Mouse (Mus musculus) CH12.LX (cell line): ENCODE data around the gene 9130409I23Rik. TPM values are rescaled to one million over a fixed set of nuclear protein-coding genes. Genes with fewer than 3 reads are reported as not detected.

ENCODE experiments used
- DNase-seq: peaks from one replicate; pipeline ENCODE4 v3.0.0-alpha.2; 2013; ENCODE audit errors: extremely low read depth
- H3K27ac ChIP-seq: 2 replicates; pipeline ENCODE4 v1.5.1; 2012; ENCODE audit warnings: low read depth, mild to moderate bottlenecking, control low read depth, moderate library complexity; ENCODE audit not compliant: insufficient read depth
- H3K27me3 ChIP-seq: replicated peaks from 2 replicates; pipeline ENCODE3; 2012; ENCODE audit warnings: inconsistent platforms
- H3K36me3 ChIP-seq, 2 experiments: replicated peaks in 1 of 2; 2 replicates each; pipeline versions ENCODE3 to v1.6.1; 2012; ENCODE audit warnings: inconsistent platforms in 1 of 2, low read length in 1 of 2, mild to moderate bottlenecking in 1 of 2, mixed read lengths in 1 of 2, moderate library complexity in 1 of 2; ENCODE audit not compliant: control insufficient read depth in 1 of 2, insufficient read depth in 1 of 2
- H3K4me1 ChIP-seq, 2 experiments: 2 replicates each; pipeline ENCODE4 v1.6.1; 2012; ENCODE audit warnings: inconsistent platforms in 1 of 2, moderate library complexity in 1 of 2; ENCODE audit not compliant: insufficient read depth in 2 of 2, control insufficient read depth in 1 of 2
- H3K4me2 ChIP-seq: 2 replicates; pipeline ENCODE4 v1.6.1; 2012; ENCODE audit warnings: low read depth, mild to moderate bottlenecking, control low read depth; ENCODE audit not compliant: poor library complexity, insufficient read depth, severe bottlenecking
- H3K4me3 ChIP-seq, 3 experiments: fragments of 150-350 bp in 1 of 3; sonication (generic) in 1 of 3; replicated peaks in 1 of 3; 2 replicates each; pipeline versions ENCODE3 to v1.5.1; 2011 to 2012; ENCODE audit warnings: low read depth in 2 of 3, low read length in 2 of 3, mild to moderate bottlenecking in 2 of 3, moderate library complexity in 2 of 3, control low read depth in 1 of 3, improper control_type of control experiment in 1 of 3, inconsistent platforms in 1 of 3, mixed read lengths in 1 of 3; ENCODE audit not compliant: poor library complexity in 1 of 3
- H3K79me2 ChIP-seq: replicated peaks from 2 replicates; pipeline ENCODE4 v1.6.1; 2012; ENCODE audit warnings: mild to moderate bottlenecking, moderate library complexity; ENCODE audit not compliant: control insufficient read depth, poor library complexity, insufficient read depth, severe bottlenecking; ENCODE audit errors: extremely low read depth
- H3K9ac ChIP-seq: 2 replicates; pipeline ENCODE4 v1.6.1; 2012; ENCODE audit warnings: low read depth, mild to moderate bottlenecking, control low read depth, moderate library complexity; ENCODE audit not compliant: insufficient read depth
- H3K9me3 ChIP-seq: replicated peaks from 2 replicates; pipeline ENCODE3; 2012; ENCODE audit warnings: low read length, inconsistent platforms, mixed read lengths
- CHD1 ChIP-seq: IDR thresholded peaks from 2 replicates; pipeline ENCODE4 v1.6.1; 2012; ENCODE audit warnings: low read depth, low read length, improper control_type of control experiment, inconsistent platforms
- CTCF ChIP-seq, 2 experiments: IDR thresholded peaks in 1 of 2; conservative IDR thresholded peaks in 1 of 2; 2 replicates each; pipeline ENCODE4 v1.5.1; 2011 to 2012; ENCODE audit warnings: low read depth in 2 of 2, low read length in 2 of 2, improper control_type of control experiment in 1 of 2, inconsistent platforms in 1 of 2, mild to moderate bottlenecking in 1 of 2, moderate library complexity in 1 of 2
- E2F4 ChIP-seq: IDR thresholded peaks from 2 replicates; pipeline ENCODE4 v1.6.1; 2011; ENCODE audit warnings: low read depth, low read length, improper control_type of control experiment; ENCODE audit not compliant: insufficient replicate concordance
- ELF1 ChIP-seq: IDR thresholded peaks from 2 replicates; pipeline ENCODE4 v1.6.1; 2014; ENCODE audit warnings: low read depth, mild to moderate bottlenecking, inconsistent platforms, low read length, improper control_type of control experiment
- EP300 ChIP-seq: IDR thresholded peaks from 2 replicates; pipeline ENCODE4 v1.6.1; 2011; ENCODE audit warnings: low read length, improper control_type of control experiment
- ETS1 ChIP-seq: conservative IDR thresholded peaks from 2 replicates; pipeline ENCODE4 v1.6.1; 2012; ENCODE audit warnings: low read depth, mild to moderate bottlenecking, inconsistent platforms, low read length, improper control_type of control experiment, moderate library complexity
- GABPA ChIP-seq: IDR thresholded peaks from 2 replicates; pipeline ENCODE4 v1.6.1; 2012; ENCODE audit warnings: low read depth, low read length, improper control_type of control experiment, inconsistent platforms; ENCODE audit not compliant: insufficient replicate concordance
- JUN ChIP-seq: IDR thresholded peaks from 2 replicates; pipeline ENCODE4 v1.6.1; 2011; ENCODE audit warnings: low read depth, mild to moderate bottlenecking, low read length, improper control_type of control experiment, moderate library complexity; ENCODE audit not compliant: insufficient read depth
- MAFK ChIP-seq: IDR thresholded peaks from 2 replicates; pipeline ENCODE4 v1.6.1; 2011; ENCODE audit warnings: low read length, improper control_type of control experiment; ENCODE audit not compliant: insufficient replicate concordance
- MXI1 ChIP-seq: IDR thresholded peaks from 2 replicates; pipeline ENCODE4 v1.6.1; 2011; ENCODE audit warnings: mild to moderate bottlenecking, low read depth, low read length, improper control_type of control experiment
- MYC ChIP-seq: IDR thresholded peaks from 2 replicates; pipeline ENCODE4 v1.6.1; 2011; ENCODE audit warnings: low read depth, mild to moderate bottlenecking, improper control_type of control experiment, low read length
- NELFE ChIP-seq: IDR thresholded peaks from 2 replicates; pipeline ENCODE4 v1.6.1; 2011; ENCODE audit warnings: low read depth, low read length, improper control_type of control experiment
- NRF1 ChIP-seq: IDR thresholded peaks from 2 replicates; pipeline ENCODE4 v1.6.1; 2014; ENCODE audit warnings: low read depth, mild to moderate bottlenecking, inconsistent platforms, low read length, improper control_type of control experiment, moderate library complexity
- POLR2A ChIP-seq: IDR thresholded peaks from 2 replicates; pipeline ENCODE4 v1.6.1; 2011; ENCODE audit warnings: low read depth, mild to moderate bottlenecking, improper control_type of control experiment, low read length
- RAD21 ChIP-seq: IDR thresholded peaks from 2 replicates; pipeline ENCODE4 v1.6.1; 2011; ENCODE audit warnings: low read depth, mild to moderate bottlenecking, low read length, improper control_type of control experiment, moderate library complexity
- SMC3 ChIP-seq: IDR thresholded peaks from 2 replicates; pipeline ENCODE4 v1.6.1; 2011; ENCODE audit warnings: low read depth, low read length, improper control_type of control experiment
- TBP ChIP-seq: conservative IDR thresholded peaks from 2 replicates; pipeline ENCODE4 v1.6.1; 2011; ENCODE audit warnings: low read depth, low read length, improper control_type of control experiment
- UBTF ChIP-seq: IDR thresholded peaks from 2 replicates; pipeline ENCODE4 v1.6.1; 2012; ENCODE audit warnings: low read depth, mild to moderate bottlenecking, inconsistent platforms, low read length, improper control_type of control experiment, moderate library complexity
- USF1 ChIP-seq: IDR thresholded peaks from 2 replicates; pipeline ENCODE4 v1.6.1; 2014; ENCODE audit warnings: low read depth, mild to moderate bottlenecking, inconsistent platforms, low read length, improper control_type of control experiment
- USF2 ChIP-seq: conservative IDR thresholded peaks from 2 replicates; pipeline ENCODE4 v1.6.1; 2011; ENCODE audit warnings: low read depth, low read length, improper control_type of control experiment
- ZC3H11A ChIP-seq: IDR thresholded peaks from 2 replicates; pipeline ENCODE4 v1.6.1; 2012; ENCODE audit warnings: low read depth, mild to moderate bottlenecking, inconsistent platforms, low read length, improper control_type of control experiment
- ZKSCAN1 ChIP-seq: IDR thresholded peaks from 2 replicates; pipeline ENCODE4 v1.6.1; 2012; ENCODE audit warnings: low read depth, inconsistent platforms, low read length, improper control_type of control experiment, borderline replicate concordance
- ZNF384 ChIP-seq: IDR thresholded peaks from 2 replicates; pipeline ENCODE4 v1.6.1; 2012; ENCODE audit warnings: low read depth, low read length, improper control_type of control experiment, inconsistent platforms
- dilution Hi-C: fragments of 300-500 bp; cut with MboI; formaldehyde crosslinking; loops from 2 replicates; pipeline ENCODE4 v1.14.3; 2020; ENCODE audit warnings: low sequenced_read_pairs; ENCODE audit not compliant: extremely low pct_unique_long_range_greater_than_20kb, extremely low pct_ligation_motif_present
- in situ Hi-C: fragments of 300-500 bp; cut with MboI; formaldehyde crosslinking; loops from 3 replicates; pipeline ENCODE4 v1.14.3; 2019; ENCODE audit warnings: low sequenced_read_pairs, low pct_ligation_motif_present, low pct_unique_long_range_greater_than_20kb, mixed read lengths
- polyA plus RNA-seq: library from polyadenylated mRNA; unstranded; fragments of >175 nt; gene quantifications from 2 replicates; pipeline ENCODE4 v1.2.1, GENCODE M21; 2012; ENCODE audit warnings: low read depth; ENCODE audit not compliant: insufficient read length
- total RNA-seq, 2 experiments: library from RNA; depleted of rRNA; stranded (reverse); fragments of 300-350 nt in 1 of 2; fragments of >200 nt in 1 of 2; gene quantifications; 2 replicates each; pipeline ENCODE4 v1.2.3; 2012 to 2014

The 9130409I23Rik gene
- total and polyA plus RNA-seq, 3 experiments: not detected

DNA sequence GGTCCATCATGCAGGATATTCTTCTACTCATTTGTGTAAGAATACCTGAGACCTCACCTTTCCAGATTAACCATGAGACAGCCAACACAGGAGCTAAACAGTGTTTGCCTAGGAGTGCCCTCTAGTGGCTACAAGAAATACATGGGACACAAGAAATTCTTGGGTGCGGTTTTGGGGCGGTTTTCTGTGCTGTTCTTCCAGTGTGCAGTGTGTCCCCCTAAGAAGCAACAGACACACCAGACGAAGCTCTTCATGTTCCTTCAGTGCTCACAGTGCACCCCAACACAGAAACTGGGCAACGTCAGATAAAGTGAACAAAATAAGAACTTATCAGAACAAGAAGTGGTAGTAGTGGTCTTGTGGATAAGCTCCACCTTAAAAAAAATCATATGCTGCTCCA, 11.4 kb upstream of the 9130409I23Rik start:
- no peak overlapping the region for H3K4me3 ChIP-seq
- in situ Hi-C loops (no loop called here), dilution Hi-C loops (no loop called here)
- no peaks in the 10 kb centered on the region for H3K79me2 ChIP-seq
- peaks cover 0 to 3% of the 10 kb centered on the region in 2 experiments; a peak in 2 of 4 replicates for H3K4me1 ChIP-seq
- DNase-seq: peak; percentile 50
- H3K27me3 ChIP-seq: peaks cover 11% of the 10 kb centered on the region
- TF ChIP-seq ETS1: no peak
- TF ChIP-seq RAD21: peak; percentile 80
- no peak for TF ChIP-seq USF1
- no peak for TF ChIP-seq ELF1
- no peak for TF ChIP-seq EP300
- no peak for TF ChIP-seq NELFE
- TF ChIP-seq SMC3: peak; percentile 88
- 0 out of 2 replicates have a peak, but pooled peaks have one; percentile 40 for TF ChIP-seq MYC
- TF ChIP-seq CTCF (conservative IDR thresholded peaks at IDR 0.05 in 1 of 2, IDR thresholded peaks at IDR 0.05 in 1 of 2; ENCODE audit: low read depth in 2 of 2, low read length in 2 of 2): peak; percentile 65 to 94; a peak in 3 of 4 replicates
- TF ChIP-seq ZC3H11A: peak; percentile 52; the same call in 1 of the 2 replicates
- TF ChIP-seq POLR2A: no peak
- TF ChIP-seq ZNF384: peak; percentile 13; the same call in 1 of the 2 replicates
- no peak for TF ChIP-seq GABPA
- no peak overlapping the region for H3K27ac ChIP-seq
- H3K4me2 ChIP-seq: no peak overlapping the region
- H3K9ac ChIP-seq: no peak overlapping the region
- H3K36me3 ChIP-seq: no peaks in the 10 kb centered on the region
- H3K9me3 ChIP-seq: no peaks in the 10 kb centered on the region

GRCm38 (mm10) chr1:181047520-181047919, 3.5 kb upstream of the 9130409I23Rik start:
- H3K4me2 ChIP-seq: no peak overlapping the region
- no peak for TF ChIP-seq ZKSCAN1
- TF ChIP-seq POLR2A: no peak
- no peak for TF ChIP-seq CHD1
- TF ChIP-seq GABPA: no peak
- no peak for TF ChIP-seq SMC3
- no peak for TF ChIP-seq ELF1
- no peak for TF ChIP-seq MXI1
- TF ChIP-seq MAFK: no peak
- TF ChIP-seq E2F4: no peak
- no peak for TF ChIP-seq JUN
- TF ChIP-seq UBTF: no peak
- TF ChIP-seq TBP: no peak
- TF ChIP-seq NRF1: no peak
- TF ChIP-seq USF2: no peak
- H3K4me3 ChIP-seq: no peak overlapping the region
- H3K27ac ChIP-seq: no peak overlapping the region
- no peaks in the 10 kb centered on the region for H3K4me1 ChIP-seq
- dilution Hi-C loops (no loop called here), in situ Hi-C loops (no loop called here)
- no peak overlapping the region for H3K9ac ChIP-seq
- no peak for DNase-seq
- H3K79me2 ChIP-seq: no peaks in the 10 kb centered on the region
- no peaks in the 10 kb centered on the region for H3K36me3 ChIP-seq
- peaks cover 4% of the 10 kb centered on the region for H3K27me3 ChIP-seq
- H3K9me3 ChIP-seq: no peaks in the 10 kb centered on the region
